Mouse (Mus musculus): ENCODE measurements around the gene Pptc7.

The Pptc7 gene

DNA sequence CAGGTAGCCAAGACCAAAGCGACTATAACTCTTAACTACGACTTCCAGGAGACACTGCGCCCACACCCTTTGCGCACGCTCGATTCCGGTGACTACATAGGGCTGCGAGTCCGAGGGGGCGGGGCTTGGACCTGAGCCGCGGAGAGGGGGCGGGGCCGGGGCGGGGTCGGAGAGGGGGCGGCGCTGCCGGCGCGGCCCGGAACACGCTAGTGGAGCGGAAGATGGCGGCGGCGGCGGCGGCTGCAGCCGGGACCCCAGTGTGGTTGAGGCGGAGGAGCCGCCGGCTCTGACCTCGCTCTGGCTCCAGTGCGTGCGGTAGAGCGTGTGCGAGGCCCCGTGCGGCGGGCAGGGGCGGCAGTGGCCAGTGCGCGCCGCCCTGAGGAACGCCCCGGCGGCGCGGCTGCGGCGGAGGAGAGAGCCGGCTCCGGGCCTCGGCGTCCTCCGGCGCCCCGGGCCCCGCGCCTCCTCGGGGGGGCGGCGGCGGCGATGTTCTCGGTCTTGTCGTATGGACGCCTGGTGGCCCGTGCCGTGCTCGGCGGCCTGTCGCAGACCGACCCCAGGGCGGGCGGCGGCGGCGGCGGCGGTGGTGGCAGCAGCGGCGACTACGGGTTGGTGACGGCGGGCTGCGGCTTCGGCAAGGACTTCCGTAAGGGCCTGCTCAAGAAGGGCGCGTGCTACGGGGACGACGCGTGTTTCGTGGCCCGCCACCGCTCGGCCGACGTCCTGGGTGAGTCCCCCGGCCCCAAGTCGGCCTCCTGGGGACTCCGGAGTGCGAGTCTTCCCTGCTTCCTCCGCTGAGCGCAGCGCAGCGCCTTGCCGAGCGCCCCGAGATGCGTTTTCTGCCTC is at the start of gene Pptc7:
Pptc7 (plus strand) TSS at position 183 of the 846 bp plus-strand sequence.
- DNase-seq: peak; percentile 91

DNA sequence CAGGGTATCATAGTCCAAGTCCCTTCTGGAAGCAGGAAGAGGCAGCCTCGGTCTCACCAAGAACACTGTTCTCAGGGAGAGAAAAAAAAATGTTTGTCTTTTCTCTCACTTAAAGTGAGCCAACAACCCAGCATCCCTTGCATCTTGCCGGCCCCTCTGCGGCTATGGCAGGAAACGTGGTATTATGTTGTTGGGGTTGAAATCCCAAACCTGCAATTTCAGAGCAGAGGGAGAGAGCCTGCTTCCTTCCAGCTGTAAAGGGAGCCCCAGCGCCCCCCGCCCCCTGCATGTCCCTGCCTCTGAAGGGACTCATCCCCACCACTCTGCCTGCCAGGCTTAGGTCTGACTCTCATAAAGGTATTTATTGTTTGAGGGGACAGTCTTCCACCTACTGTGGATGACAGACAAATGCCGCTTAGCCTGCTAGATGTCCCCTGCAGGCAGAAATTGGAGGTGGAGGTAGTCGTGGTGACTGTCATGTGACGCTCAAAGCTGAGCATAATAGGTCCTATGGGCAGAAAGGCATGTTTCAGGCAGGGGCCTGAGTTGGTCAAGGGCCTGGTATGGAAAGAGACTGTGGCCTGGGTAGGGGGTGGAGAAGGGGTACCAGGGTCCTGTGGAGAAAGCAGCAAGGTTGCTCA is 48.8 kb upstream of the Pptc7 start:
- peak; percentile 27 for DNase-seq

DNA sequence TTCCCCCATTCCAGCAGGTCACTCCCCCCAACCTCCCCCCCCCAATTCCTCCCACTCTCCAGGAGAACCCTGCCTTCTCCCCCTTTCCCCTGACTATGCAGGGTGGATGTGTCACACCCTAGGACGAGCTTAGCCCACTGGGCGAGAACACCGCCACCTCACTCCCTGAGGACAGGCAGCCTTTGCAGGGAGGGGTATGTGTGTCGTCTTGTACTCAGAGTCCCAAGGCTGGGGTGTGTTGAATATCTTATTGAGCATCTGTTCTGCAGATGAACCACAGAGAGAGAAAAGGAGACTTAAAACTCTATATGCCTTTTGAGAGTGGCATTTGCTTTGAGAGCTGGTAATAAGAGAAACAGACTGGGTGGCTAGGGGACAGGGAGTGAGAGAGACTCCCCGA is 47.0 kb upstream of the Pptc7 start:
- no peak for DNase-seq

DNA sequence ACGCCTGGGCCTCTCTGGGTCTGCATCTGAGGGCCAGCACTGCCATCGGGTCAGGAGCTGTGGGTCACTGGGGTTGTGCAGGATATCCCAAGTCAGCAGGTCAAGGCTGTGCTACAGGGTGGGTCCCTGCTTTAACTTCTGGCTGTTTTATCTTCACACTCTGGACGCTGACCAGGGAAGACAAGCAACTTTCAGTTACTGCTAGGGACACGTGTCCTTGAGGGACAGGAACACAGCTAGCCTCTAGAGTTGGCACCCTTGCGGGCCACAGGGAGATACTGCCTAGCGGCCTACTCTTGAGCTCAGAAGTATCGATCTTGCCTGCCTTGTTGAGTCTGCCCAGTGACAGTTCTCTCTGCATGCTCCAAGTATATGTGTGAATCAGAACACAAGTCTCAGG is 44.5 kb upstream of the Pptc7 start:
- no peak for DNase-seq

DNA sequence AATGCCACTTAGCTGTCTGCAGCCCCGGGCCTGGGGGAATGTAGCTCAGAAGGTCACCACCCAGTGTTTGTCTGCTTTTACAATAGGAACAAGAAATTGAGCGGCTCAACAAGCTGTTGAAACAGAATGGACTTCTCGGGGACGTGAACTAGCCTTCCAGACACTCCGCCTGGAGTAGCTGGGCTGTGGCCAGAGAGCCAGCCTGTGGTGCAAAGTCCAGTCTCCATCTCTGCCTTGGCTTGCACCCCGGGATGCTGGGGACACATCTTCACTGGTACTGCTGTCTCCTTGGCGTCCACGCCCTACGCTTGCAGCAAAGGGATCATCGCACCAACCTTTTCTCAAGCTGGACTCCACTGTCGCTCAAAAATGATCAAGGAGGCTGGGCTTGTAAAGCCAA is 43.6 kb upstream of the Pptc7 start:
- DNase-seq: no peak

DNA sequence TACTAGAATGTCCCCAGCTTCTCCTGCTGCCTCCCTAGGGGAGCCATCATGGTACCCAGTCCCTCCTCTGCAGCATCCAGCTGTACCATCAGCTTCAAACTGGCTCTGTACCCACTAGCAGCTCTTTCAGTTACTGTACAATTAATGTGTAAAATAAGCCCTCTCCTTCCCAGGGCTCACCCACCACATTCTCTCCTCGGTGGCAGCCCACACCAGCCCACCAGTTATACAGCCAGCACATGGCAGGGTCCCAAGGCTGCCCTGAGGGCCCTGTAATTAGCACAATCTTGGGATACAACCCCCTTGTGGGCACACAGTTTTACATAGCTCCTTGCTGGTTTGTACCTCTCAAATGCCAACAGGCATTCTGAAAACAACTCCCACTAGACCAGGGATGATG is 43.2 kb upstream of the Pptc7 start:
- no peak for DNase-seq

DNA sequence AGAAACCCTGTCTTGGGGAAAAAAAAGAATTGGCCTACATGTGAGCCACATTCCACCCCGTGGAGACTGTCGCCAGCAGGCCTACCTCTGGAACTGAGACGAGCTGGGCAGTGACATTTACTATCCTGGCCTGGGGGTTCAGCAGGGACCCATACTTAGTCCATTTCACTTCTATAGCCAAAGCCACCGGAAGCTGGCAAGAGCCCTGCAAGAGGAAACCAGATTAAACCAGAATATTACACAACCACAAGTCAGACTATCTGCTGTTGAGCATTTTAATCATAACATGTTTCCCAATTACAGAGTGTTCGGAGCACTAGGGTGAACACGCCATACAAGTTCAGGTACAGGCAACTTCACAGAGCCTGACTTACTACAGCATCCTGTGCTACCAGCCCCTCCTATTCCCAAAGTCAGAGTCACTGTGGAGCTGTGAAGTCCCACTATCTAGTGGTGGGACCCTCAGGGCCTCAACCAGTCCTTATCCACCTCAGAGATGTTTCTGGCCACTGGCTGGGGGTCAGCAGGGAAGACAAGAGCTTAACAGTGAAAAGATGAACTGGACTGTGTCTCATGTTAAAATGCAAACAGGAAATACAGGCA is 41.5 kb upstream of the Pptc7 start:
- no peak for DNase-seq

DNA sequence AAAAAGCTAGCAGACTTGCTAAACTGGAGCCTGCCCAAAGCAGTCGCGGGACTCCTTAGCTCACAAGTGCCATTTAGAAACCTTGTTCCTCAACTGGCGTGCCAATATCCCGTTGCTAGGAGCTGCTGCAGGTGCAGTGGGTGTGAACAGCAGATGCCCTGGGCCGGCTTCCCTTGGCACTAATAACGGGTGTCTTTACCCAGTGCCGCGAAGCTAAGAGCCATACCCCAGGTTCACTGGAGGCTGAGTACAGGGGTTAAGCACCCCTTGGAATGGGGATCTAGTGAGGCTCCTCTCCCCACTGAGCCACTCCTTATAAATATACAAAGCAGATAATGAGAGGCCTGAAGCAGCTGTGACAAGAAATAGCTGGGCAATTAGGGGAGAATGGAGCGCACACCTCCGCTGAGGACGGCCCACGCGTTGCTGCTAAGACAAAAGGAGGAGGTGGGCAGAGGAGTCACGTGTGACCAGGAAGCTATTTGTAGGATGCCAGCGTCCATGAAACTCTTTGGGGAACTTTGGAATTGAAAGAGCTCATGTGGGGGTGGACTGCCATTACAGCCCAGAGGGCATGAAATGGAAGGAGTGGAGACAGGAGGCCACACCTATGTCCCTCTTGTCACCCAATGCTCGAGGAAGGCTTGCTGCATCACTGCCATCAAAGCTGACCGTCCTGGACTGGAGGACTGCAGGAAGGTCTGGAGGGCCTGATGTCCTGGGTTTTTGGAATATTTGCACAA is 40.2 kb upstream of the Pptc7 start:
- DNase-seq: no peak

DNA sequence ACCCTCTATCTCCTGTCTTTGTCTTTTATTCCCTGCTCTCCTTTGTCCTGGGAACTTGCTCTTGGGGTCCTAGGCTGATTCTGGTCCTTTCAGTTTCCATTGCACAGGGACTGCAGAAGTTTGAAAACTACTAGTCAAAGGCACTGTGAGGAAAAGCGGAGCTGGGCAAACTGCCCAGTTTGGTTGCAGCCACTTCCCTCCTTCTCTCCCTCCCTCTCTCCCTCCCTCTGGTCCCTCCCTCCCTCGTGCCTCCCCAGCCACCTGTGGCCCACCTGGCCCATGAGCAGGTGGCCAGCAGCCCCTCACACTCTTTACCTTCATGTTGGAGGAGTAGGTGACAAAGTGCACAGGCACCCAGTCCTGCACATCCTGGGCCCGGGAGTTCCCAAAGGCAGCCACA is 39.0 kb upstream of the Pptc7 start:
- DNase-seq: no peak

DNA sequence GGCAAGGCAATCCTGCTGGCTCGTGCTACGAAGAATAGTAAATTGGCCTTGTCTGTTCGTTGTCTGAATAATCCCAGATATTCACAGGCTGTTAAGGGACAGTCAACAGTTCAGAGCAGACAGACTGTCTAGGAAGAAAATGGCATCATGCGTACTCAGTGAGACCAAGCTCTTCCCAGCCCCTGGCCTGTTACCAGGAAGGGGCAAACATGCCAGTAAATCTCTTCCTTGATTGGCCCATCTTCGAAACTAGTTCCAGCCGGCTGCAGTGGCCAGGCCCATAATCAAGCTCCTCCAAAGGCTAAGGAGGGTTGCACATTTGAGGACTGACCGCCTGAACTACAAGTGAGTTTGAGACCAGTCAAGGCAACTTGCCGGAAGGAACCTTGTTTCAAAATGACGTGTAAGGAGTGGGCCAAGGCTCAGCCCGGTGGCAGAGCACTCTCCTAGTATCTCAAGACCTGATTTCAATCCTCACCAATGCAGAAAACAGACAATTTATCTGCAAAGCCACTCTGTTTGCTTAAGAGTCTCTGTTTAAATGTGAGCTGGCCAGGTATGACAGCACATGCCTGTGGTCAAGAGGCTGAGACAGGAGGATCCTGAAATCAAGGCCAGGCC is 37.5 kb upstream of the Pptc7 start:
- DNase-seq: no peak

DNA sequence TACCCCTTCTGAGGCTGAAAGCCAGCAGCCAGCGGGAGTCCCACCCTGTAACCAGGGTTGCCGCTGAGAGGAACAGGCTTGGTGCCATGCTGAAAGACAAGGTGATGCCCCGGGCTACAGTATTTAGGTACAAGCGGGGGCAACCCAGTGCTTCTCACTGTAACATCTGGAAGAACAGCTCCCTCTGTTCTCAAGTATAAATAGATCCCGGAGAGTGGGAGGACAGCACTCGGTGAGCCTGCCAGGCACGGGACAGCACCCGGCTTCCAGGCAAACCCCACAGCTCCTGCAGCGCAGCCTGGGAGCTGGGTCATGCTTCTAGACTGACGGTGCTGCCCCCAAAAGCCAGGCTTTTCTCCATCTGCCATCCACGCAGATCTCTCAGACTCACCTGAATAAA is 36.6 kb upstream of the Pptc7 start:
- DNase-seq: no peak

DNA sequence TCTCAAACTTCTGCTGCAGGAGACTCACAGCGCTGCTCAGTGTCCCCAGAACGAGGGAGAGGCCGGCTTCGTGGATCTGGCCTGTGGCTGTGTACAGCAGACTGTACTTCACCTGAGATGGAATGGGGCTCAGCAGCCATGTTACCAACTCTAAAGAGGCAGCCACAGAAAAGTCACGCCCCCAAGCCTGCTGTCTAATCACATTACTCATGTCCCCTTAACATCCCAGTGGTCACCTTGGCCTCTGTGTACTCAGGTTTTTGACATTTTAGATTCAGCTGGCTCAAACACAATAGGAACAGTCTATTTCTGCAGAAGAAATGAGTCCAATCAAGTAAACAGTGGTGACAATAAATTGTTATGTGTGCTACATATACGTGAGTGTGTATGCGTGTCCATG is 36.2 kb upstream of the Pptc7 start:
- DNase-seq: no peak

DNA sequence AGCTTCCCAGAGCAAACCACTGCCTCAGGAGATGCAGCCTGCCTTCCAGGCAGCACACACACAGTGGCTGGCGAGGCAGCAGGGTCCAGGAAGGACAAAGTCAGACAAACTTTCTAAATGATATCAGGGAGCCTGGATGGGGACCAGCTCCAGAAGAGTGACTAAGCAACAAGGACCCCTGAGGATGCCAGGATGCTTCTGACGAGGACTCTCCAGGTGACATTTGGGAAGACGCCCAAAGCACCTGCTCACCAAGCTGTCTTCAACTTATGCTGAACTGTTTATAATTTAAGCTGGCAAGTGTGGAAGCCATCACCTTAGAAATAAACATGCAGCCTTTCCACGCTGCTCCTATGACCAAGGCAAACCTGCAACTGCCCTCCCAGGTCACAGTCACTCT is 34.9 kb upstream of the Pptc7 start:
- DNase-seq: no peak

DNA sequence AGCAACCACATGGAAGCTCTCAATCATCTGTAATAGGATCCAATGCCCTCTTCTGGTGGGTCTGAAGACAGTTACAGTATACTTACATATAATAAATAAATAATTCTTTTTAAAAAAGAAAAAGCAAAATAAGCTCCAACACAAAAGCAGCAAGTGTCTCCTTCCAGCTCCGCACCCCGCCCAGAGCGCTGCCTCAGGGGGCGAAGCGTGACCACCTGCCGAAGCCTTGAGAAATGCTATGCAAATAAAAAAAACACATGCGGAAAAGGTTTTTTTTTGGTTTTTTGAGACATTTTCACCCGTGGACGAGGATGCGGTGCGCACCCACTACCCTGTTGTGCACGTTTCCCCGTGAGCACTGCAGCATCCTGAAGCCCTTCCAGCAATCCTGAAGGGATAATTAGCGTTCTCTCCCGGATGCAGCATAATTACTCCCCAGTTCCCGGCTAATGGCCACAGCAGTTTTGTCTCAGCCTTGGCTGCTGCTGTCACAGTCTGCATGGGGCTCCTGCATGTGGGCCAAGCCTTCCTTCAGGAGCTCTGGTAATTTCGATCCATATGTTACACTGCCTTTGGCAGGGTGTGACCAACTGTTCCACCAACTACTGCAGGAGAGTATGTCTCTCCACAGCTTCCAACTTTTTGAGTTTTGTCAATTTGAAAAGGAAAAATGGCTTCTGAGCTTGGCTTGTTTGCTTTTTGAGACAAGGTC is 32.1 kb upstream of the Pptc7 start:
- no peak for DNase-seq

DNA sequence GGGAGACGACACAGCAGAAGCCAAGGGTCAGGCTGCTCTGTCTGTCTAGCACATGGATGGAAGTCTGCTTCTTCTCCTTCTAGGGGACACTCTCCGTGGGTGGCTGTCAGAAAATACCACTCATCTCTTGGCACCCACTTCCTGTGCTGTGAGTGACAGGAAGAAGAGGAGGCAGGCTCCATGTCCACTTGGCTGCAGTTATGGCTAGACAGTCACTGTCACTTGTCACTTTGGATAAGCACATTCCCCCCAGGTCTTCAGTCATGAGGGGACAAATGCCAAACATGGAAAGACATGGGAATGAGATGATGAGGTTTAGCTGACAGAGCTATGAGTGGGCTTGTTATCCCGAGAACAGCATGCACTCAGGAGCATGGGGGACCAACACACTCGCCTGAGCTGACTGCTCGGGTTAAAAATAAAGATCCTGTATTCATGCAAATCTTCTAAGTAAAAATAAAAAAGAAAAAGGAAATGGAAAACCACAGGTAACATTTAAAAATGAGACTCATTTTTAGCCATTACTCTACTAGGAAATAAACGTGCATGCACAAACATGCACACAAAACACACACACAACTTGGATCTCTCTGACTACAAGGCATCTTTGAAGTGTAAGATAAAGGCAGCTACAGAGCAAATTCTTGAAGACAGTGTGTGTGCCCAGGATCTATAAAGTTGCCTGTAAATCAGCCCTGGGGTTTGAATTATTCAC is 26.0 kb upstream of the Pptc7 start:
- peak; percentile 45 for DNase-seq

DNA sequence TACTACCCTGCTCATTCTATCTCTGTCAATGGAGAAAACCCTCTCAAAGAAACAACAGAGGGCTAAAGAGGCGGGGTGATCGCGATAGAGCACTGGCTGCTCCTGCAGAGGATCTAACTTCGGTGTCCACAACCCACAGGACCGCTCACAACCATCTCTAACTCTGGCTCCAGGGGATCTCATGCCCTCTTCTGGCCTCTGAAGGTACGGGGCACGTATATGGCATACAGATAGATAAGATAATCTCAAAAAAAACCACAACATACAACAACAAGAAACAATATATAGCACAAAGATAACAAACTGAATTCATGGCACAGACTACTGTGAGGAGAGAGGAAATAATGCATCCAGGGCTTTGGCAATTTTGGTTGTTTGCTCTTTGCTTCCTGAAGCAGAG is 22.1 kb upstream of the Pptc7 start:
- no peak for DNase-seq

DNA sequence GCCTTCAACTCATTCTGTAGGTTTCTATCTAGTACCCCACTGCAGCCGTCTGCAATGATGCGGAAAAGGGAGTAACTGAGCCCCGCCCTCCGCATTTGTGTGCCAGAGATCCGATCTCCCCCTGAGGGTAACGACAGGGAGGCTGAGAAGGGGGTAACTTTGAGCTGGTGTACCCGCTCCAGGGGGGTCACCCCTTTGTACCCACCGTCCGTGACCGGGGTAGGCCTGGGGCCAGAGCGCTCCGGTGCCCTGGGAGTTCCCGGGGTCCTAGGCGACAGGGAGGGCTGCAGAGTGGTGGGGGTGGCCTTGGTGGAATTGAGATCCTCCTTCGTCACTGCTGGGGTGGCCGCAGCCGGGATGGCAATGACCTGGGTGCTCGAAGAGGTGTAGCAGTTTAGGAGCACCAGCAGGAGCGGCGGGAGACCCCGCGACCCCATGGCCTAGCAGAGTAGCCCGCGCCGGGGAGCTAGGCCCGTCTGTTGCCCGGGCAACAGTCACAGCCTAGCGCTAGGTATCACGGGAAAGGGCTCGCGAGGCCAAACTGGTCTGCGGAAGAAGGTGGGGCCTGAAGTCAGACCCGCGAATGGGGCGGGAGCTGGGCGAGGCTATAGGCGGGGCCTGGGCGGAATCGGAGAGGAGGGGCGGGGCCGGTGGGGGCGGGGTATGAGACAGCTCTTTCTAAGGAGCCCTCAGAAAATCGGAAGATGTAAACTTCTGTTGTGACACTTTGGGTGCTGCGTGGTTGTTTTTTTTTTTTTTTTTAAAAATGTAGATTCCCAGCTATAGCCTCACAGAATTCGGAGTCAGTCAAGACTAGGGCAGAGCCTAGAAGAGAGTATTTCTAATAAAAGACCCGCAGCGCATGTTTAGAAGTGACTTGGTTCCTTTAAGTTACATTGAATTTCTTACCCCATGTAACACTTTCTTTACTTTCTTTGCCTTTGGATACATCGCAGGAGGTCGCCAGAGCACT is 19.9 kb upstream of the Pptc7 start, which contains the start of gene Tctn1:
Tctn1 (minus strand) TSS at position 528 of the 973 bp plus-strand sequence.
- DNase-seq: peak; percentile 94

DNA sequence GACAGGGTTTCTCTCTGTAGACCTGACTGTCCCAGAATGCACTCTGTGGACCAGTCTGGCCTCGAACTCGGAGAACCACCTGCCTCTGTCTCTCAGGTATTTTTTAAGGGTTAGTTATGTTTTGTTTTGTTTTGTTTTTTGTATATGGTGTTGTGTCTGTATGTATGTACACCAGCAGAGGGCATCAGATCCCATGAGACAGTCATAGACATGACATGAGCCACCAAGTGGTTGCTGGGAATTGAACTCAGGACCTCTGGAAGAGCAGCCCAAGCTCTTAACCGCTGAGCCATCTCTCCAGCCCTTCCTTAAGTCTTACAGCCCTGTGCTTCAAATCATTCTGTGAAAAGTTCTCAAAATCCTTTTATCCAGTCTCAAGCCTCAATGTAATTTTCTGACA is 19.0 kb upstream of the Pptc7 start:
- DNase-seq: no peak

DNA sequence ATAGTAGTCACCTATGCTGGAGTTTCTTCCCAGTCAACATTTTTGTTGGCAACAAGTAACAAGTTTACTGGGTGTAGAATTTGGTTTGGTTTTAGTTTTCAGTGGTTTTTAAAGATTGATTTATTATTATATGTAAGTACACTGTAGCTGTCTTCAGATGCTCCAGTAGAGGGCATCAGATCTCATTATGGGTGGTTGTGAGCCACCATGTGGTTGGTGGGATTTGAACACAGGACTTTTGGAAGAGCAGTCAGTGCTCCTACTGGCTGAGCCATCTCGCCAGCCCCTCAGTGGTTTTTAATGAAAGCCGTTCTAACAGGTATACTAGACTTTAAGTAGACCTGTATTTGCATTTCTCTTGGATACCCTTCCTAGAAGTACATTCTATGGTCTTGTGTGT is 18.2 kb upstream of the Pptc7 start:
- no peak for DNase-seq

DNA sequence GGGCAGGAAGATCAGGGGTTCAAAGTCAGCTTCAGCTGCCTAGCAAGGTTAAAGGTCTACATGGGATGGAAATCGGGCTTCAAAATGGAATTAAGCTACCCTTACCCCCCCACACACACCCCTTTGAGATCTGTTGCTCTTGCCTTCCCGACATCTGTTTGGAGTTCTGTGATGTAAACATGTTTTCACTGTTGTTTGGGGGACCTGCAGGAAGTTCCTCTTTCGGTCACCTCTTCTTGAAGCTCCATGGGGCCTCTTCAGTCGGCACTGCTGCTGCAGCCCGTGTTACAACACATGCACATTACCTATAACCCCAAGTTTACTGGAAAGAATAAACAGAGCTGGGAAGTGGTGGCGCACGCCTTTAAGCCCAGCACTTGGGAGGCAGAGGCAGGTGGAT is 17.0 kb upstream of the Pptc7 start:
- no peak for DNase-seq
